Mouse (Mus musculus) hindbrain, embryonic 15.5 days (tissue): ENCODE measurements at regions not wholly inside any gene's neighbourhood (a gene's known extent, or its start where the extent isn't known, plus 50 kb on each side); places are given as distances from the start of the nearest gene placed in this dataset.

Experiments
- ATAC-seq: fragments of 200-750 bp; cut with Nextera tagmentation; 2 replicates; pipeline ENCODE4 v1.8.0; 2017; ENCODE audit warnings: low read depth, moderate number of reproducible peaks, moderate TSS enrichment; ENCODE audit not compliant: low FRiP score
- H3K27ac ChIP-seq: fragments of 300-500 bp; sonication (generic); replicated peaks from 2 replicates; pipeline ENCODE4 v1.5.1; 2015; ENCODE audit warnings: mild to moderate bottlenecking, inconsistent platforms
- H3K27me3 ChIP-seq: fragments of 300-500 bp; sonication (generic); 2 replicates; pipeline ENCODE4 v1.6.1; 2015; ENCODE audit warnings: control low read depth, inconsistent platforms
- H3K36me3 ChIP-seq: fragments of 300-500 bp; sonication (generic); 2 replicates; pipeline ENCODE4 v1.6.1; 2015; ENCODE audit warnings: control low read depth, inconsistent platforms
- H3K4me1 ChIP-seq: fragments of 300-500 bp; sonication (generic); replicated peaks from 2 replicates; pipeline ENCODE4 v1.6.1; 2015; ENCODE audit warnings: control low read depth, inconsistent platforms
- H3K4me2 ChIP-seq: fragments of 300-500 bp; sonication (generic); 2 replicates; pipeline ENCODE4 v1.6.1; 2015; ENCODE audit warnings: moderate library complexity, mild to moderate bottlenecking, inconsistent platforms
- H3K4me3 ChIP-seq: fragments of 300-500 bp; sonication (generic); 2 replicates; pipeline ENCODE4 v1.5.1; 2015; ENCODE audit warnings: mild to moderate bottlenecking, inconsistent platforms
- H3K9ac ChIP-seq: fragments of 300-500 bp; sonication (generic); 2 replicates; pipeline ENCODE4 v1.6.1; 2015; ENCODE audit warnings: inconsistent platforms
- H3K9me3 ChIP-seq: fragments of 300-500 bp; sonication (generic); 2 replicates; pipeline ENCODE4 v1.6.1; 2016; ENCODE audit warnings: control low read depth, inconsistent platforms
- whole genome bisulfite sequencing: fragments of 180-500 bp; shearing (Covaris S2); methylation state at CpG from one replicate; pipeline ENCODE4 v1.1.7; 2015; 5-methylcytosine and 5-hydroxymethylcytosine counted together

DNA sequence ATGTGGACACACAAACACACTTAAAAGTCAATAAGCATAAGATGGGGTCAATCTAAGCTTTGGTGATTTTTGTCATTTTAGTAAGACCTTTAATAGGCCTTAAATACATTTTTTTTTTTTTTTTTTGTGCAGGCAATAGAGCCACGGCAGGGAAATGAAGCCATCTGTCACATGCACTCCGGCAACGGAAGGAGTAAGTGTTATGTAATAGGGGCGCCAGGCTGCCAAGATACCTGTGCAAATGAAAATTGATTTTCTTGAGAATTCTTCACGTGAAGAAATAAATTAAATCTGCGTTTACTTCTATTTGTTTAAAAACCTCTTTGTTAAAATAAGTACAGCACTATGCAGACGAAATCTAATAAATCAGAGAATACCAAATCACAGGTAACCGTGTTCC lies 54.6 kb upstream of the Card11 start:
- Histone ChIP-seq H3K27ac (no peak overlapping the region), H3K4me2 (no peak overlapping the region), H3K9ac (no peak overlapping the region), H3K27me3 (no peaks in the 10 kb centered on the region), H3K36me3 (no peaks in the 10 kb centered on the region), H3K4me1 (no peaks in the 10 kb centered on the region), H3K9me3 (no peaks in the 10 kb centered on the region), H3K4me3 (no peak overlapping the region)
- WGBS: 80% methylated on average over 8 of the region's 8 CpGs
- ATAC-seq: no peak

DNA sequence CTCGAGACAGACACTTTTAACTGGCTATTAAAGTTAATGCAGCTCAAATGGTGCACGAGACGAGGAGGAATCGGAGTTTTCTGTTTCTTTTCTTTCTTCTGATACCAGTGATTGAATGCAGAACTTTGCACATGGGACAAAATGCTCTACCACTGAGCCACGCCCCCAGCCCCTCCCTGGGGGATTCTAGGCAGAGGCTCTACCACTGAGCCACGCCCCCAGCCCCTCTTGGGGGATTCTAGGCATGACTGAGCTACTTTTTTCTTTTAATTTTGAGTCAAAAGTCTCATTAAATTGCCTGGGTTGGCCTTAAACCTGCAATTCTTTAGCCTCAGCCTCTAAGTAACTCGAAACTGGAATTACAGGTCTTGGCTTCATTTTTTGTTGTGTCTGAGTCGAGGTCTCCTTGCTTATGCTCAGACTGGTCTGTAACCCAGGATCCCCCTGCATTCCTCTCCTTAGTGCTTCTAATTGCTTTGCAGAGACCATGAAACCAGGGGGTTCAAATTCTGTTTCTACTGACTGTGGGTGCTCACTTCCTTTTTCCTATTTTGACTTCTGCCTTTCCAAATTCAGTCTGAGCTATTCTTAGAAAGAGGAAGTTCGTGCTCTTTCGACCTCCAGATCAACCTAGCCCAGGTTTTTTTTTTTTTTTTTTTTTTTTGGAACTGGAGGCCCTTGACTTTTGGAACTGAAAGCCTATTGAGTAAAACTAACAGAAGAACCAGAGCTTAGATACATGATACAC lies 55.4 kb upstream of the Card11 start:
- 83% methylated on average over 10 of the region's 10 CpGs for WGBS
- H3K36me3 ChIP-seq: no peaks in the 10 kb centered on the region
- no peak for ATAC-seq

DNA sequence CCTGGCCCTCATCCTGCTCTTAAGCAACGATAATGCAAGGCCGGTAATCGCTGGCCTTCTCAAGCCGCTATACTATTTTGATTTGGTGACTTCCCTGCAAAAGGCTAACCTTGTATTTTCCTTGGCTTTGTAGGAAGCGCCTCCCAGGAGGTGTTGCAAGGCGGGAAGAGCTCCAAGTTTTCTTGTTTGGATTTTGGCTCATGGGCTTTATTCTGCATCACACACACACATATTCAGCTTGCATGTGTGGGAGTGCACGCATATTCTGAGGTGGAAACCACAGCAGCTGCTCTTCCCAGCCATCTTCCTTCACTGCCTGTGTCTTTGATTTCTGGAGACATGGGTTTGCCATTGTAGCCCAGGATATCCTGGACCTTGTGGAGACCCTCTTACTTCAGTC lies 57.8 kb upstream of the Card11 start:
- 86% methylated on average over 7 of the region's 7 CpGs for WGBS
- H3K4me1 ChIP-seq: no peaks in the 10 kb centered on the region
- ATAC-seq: no peak

More for the DNA sequence above, 55.4 kb upstream of the Card11 start:
- no peak overlapping the region for H3K27ac ChIP-seq
- H3K27me3 ChIP-seq: no peaks in the 10 kb centered on the region
- H3K4me2 ChIP-seq: no peak overlapping the region
- H3K9me3 ChIP-seq: no peaks in the 10 kb centered on the region
- H3K4me1 ChIP-seq: no peaks in the 10 kb centered on the region
- H3K4me3 ChIP-seq: no peak overlapping the region
- no peak overlapping the region for H3K9ac ChIP-seq

DNA sequence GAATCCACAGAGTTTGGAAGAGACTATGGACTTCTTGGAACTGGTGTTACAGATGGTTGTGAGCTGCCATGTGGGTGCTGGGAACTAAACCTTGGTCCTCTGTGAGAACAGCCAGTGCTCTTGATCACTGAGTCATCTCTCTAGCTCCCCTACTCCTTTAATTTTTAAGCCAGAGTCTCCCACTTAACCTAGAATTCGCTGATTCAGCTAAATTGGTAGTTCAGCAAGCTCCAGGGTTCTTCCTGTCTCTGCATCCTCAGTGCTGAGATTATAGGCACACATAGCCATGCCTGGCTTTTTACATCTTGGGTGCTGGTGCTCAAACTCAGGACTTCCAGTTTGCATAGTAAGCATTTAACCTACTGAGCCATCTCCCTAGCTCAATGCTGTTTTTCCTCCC lies 58.5 kb upstream of the Card11 start:
- H3K4me3 ChIP-seq: no peak overlapping the region
- no peaks in the 10 kb centered on the region for H3K36me3 ChIP-seq
- H3K9ac ChIP-seq: no peak overlapping the region
- no peak overlapping the region for H3K27ac ChIP-seq
- H3K9me3 ChIP-seq: no peaks in the 10 kb centered on the region
- no peaks in the 10 kb centered on the region for H3K27me3 ChIP-seq
- H3K4me1 ChIP-seq: no peaks in the 10 kb centered on the region
- no peak overlapping the region for H3K4me2 ChIP-seq
- 74% methylated on average over 1 of the region's 1 CpGs for WGBS
- ATAC-seq: no peak

More for the DNA sequence above, 57.8 kb upstream of the Card11 start:
- Histone ChIP-seq H3K4me3 (no peak overlapping the region), H3K27me3 (no peaks in the 10 kb centered on the region), H3K9me3 (no peaks in the 10 kb centered on the region), H3K4me2 (no peak overlapping the region), H3K9ac (no peak overlapping the region), H3K27ac (no peak overlapping the region), H3K36me3 (no peaks in the 10 kb centered on the region)

DNA sequence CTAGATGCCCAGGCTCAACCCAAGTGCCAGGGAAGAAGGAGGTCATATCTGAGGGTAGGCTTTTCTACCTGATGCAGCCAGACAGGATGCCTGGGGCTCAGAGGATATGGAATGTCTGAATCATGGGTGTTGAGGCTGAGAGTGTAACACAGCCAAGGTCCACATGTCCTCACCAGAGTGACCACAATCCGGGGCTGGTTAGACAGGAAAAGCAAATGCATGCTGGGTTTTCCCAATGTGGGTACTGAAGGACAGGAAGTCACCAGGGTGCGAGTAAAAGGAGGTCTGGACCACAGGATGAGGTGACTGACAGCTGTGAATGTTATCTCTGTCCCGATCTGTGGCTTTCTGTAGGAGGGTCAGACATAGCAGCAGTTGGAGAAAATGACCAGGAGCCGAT lies 61.8 kb upstream of the Card11 start:
- no peak for ATAC-seq
- no peaks in the 10 kb centered on the region for H3K9me3 ChIP-seq
- WGBS: 86% methylated on average over 4 of the region's 4 CpGs
- H3K27me3 ChIP-seq: no peaks in the 10 kb centered on the region
- no peaks in the 10 kb centered on the region for H3K36me3 ChIP-seq
- H3K4me1 ChIP-seq: no peaks in the 10 kb centered on the region
- H3K4me3 ChIP-seq: no peak overlapping the region
- H3K27ac ChIP-seq: no peak overlapping the region
- H3K9ac ChIP-seq: no peak overlapping the region
- no peak overlapping the region for H3K4me2 ChIP-seq

DNA sequence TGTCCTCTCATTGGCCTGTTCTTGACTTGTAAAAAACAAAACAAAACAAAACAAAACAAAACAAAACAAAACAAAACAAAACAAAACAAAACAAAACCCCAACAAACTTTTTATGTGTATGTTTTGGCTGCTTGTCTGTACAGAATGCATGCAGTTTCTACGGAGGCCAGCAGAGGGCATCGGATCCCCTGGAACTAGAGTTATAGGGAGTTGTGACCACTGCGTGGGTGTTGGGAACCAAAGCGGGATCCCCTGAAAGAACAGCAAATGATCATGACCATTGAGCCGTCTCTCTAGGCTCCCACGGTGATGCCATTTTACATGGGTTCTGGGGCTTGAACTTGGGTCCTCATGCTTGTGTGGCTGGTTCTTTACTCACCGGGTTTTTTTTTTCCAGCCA lies 67.2 kb upstream of the Card11 start:
- Histone ChIP-seq H3K4me1 (no peaks in the 10 kb centered on the region), H3K36me3 (no peaks in the 10 kb centered on the region), H3K27me3 (no peaks in the 10 kb centered on the region), H3K9me3 (no peaks in the 10 kb centered on the region), H3K27ac (no peak overlapping the region), H3K4me2 (no peak overlapping the region), H3K9ac (no peak overlapping the region), H3K4me3 (no peak overlapping the region)
- ATAC-seq: no peak
- 81% methylated on average over 7 of the region's 7 CpGs for WGBS

- H3K4me2 ChIP-seq: no peak overlapping the region
- WGBS: 44% methylated on average over 3 of the region's 3 CpGs
- no peaks in the 10 kb centered on the region for H3K27me3 ChIP-seq
- no peaks in the 10 kb centered on the region for H3K4me1 ChIP-seq
- no peaks in the 10 kb centered on the region for H3K36me3 ChIP-seq
- no peak for ATAC-seq
- H3K4me3 ChIP-seq: no peak overlapping the region
- H3K9ac ChIP-seq: no peak overlapping the region
- H3K9me3 ChIP-seq: no peaks in the 10 kb centered on the region
- H3K27ac ChIP-seq: no peak overlapping the region
Observed at GRCm38 (mm10) chr5:141074457-141074856, 74.1 kb upstream of the Card11 start.

DNA sequence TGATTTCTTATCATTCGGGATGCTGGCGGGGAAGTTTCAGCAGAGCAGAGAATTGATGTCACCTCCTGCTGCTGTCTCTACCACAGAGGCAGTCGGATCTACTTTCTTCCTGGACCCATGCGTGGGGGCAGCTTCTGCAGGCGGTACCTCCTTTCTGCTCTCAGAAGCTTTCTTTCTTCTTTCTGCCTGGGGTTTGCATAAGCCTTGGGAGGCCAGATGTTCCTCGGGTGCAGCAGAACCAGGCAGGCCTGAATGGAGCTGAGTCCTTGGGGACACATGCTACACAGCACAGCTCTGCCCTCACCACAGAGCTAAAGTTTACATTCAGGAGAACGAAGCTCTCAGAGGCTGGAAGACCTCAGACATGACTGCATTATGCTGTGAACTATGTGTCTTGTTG lies 75.8 kb upstream of the Card11 start:
- 55% methylated on average over 7 of the region's 7 CpGs for WGBS
- Histone ChIP-seq H3K36me3 (no peaks in the 10 kb centered on the region), H3K4me3 (no peak overlapping the region), H3K9me3 (no peaks in the 10 kb centered on the region), H3K27me3 (no peaks in the 10 kb centered on the region), H3K4me1 (no peaks in the 10 kb centered on the region), H3K9ac (no peak overlapping the region), H3K27ac (no peak overlapping the region), H3K4me2 (no peak overlapping the region)
- ATAC-seq: no peak

DNA sequence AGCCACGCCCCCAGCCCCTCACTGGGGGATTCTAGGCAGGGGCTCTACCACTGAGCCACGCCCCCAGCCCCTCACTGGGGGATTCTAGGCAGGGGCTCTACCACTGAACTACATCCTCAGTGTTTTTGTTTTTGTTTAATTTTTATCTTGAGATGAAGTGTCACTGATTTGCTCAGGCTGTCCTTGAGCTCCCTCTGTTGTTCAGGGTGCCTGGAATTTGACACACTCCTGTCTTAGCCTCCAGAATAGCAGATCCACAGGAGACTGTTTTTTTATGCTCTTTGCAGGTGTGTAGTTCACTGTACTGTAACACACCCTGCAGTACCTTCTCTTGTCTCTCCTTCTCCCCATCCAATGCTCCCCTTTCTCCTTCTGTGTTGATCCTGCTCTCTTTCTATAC lies 76.6 kb upstream of the Card11 start:
- WGBS: 83% methylated on average over 2 of the region's 2 CpGs
- no peak overlapping the region for H3K4me3 ChIP-seq
- H3K36me3 ChIP-seq: no peaks in the 10 kb centered on the region
- H3K27ac ChIP-seq: no peak overlapping the region
- no peak overlapping the region for H3K9ac ChIP-seq
- H3K27me3 ChIP-seq: no peaks in the 10 kb centered on the region
- no peak for ATAC-seq
- no peaks in the 10 kb centered on the region for H3K9me3 ChIP-seq
- H3K4me1 ChIP-seq: no peaks in the 10 kb centered on the region
- no peak overlapping the region for H3K4me2 ChIP-seq

GRCm38 (mm10) chr5:141080896-141081295 lies 80.5 kb upstream of the Card11 start:
- H3K9me3 ChIP-seq: no peaks in the 10 kb centered on the region
- no peak overlapping the region for H3K4me3 ChIP-seq
- WGBS: 76% methylated on average over 5 of the region's 5 CpGs
- H3K9ac ChIP-seq: no peak overlapping the region
- H3K4me2 ChIP-seq: no peak overlapping the region
- no peaks in the 10 kb centered on the region for H3K27me3 ChIP-seq
- no peak overlapping the region for H3K27ac ChIP-seq
- H3K36me3 ChIP-seq: no peaks in the 10 kb centered on the region
- H3K4me1 ChIP-seq: no peaks in the 10 kb centered on the region
- no peak for ATAC-seq

DNA sequence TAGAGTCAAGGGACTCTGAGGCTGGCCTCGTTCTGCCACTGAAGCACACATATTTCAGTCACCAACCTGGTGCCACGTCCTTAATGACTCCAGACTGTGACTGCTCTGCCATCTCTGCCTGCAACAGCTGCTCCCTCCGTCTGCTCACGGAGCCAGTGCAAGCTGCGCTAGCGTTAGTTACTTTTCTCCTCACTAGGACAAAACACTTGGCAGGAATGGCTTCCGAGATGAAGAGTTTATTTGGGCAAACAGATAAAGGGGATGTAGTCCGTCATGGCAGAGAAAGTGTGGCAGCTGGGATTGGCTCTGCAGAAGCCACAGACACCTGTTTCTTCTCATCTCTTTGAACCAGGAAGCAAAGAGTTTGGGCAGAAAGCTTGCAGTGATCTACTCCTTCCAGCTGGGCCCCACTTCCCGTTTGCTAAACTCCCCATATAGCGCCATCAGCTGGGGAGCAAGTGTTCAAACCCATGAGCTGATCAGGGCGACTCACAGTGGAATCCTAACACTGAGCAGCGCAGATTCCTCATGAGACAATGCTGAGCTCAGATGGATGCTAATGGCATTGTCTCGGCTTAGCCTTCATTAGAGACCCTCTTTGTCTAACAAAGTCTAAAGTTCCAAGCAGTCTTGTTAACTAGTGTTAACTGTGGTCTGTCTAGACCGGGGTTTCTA lies 83.8 kb upstream of the Card11 start:
- no peak for ATAC-seq
- no peak overlapping the region for H3K9ac ChIP-seq
- H3K9me3 ChIP-seq: no peaks in the 10 kb centered on the region
- no peaks in the 10 kb centered on the region for H3K27me3 ChIP-seq
- H3K4me3 ChIP-seq: no peak overlapping the region
- H3K36me3 ChIP-seq: no peaks in the 10 kb centered on the region
- whole genome bisulfite sequencing: 70% methylated on average over 14 of the region's 14 CpGs
- H3K4me2 ChIP-seq: no peak overlapping the region
- no peaks in the 10 kb centered on the region for H3K4me1 ChIP-seq
- H3K27ac ChIP-seq: no peak overlapping the region

- Histone ChIP-seq H3K4me2 (no peak overlapping the region), H3K27me3 (no peaks in the 10 kb centered on the region), H3K9me3 (no peaks in the 10 kb centered on the region), H3K27ac (no peak overlapping the region), H3K36me3 (no peaks in the 10 kb centered on the region), H3K4me1 (no peaks in the 10 kb centered on the region), H3K4me3 (no peak overlapping the region), H3K9ac (no peak overlapping the region)
- ATAC-seq: no peak
- 50% methylated on average over 5 of the region's 7 CpGs for WGBS
Observed at GRCm38 (mm10) chr5:141084746-141085145, 84.4 kb upstream of the Card11 start.

- no peak overlapping the region for H3K27ac ChIP-seq
- WGBS: 29% methylated on average over 14 of the region's 14 CpGs
- H3K9ac ChIP-seq: no peak overlapping the region
- no peaks in the 10 kb centered on the region for H3K4me1 ChIP-seq
- H3K27me3 ChIP-seq: no peaks in the 10 kb centered on the region; the same call in 1 of the 2 replicates
- no peak for ATAC-seq
- no peaks in the 10 kb centered on the region for H3K36me3 ChIP-seq
- H3K9me3 ChIP-seq: no peaks in the 10 kb centered on the region
- no peak overlapping the region for H3K4me3 ChIP-seq
- no peak overlapping the region for H3K4me2 ChIP-seq
Observed at GRCm38 (mm10) chr5:141091676-141092075, 91.3 kb upstream of the Card11 start.
